Mouse (Mus musculus) embryonic facial prominence, embryonic 13.5 days (tissue): ENCODE measurements around the gene Top2a. TPM values are rescaled to one million over a fixed set of nuclear protein-coding genes. Genes with fewer than 3 reads are reported as not detected.
A peak's percentile ranks its signal among the peaks of the same experiment; 100 is the strongest.

Source experiments
- ATAC-seq: fragments of 200-750 bp; cut with Nextera tagmentation; 2 replicates; pipeline ENCODE4 v1.8.0; 2017; ENCODE audit warnings: low read depth; ENCODE audit not compliant: insufficient number of reproducible peaks, insufficient read depth, low FRiP score, low TSS enrichment
- H3K27ac ChIP-seq: fragments of 300-500 bp; sonication (generic); 2 replicates; pipeline ENCODE4 v1.5.1; 2015; ENCODE audit warnings: moderate library complexity, mild to moderate bottlenecking, inconsistent platforms
- H3K27me3 ChIP-seq: fragments of 300-500 bp; sonication (generic); 2 replicates; pipeline ENCODE4 v1.6.1; 2015; ENCODE audit warnings: mild to moderate bottlenecking, inconsistent platforms
- H3K36me3 ChIP-seq: fragments of 300-500 bp; sonication (generic); 2 replicates; pipeline ENCODE4 v1.6.1; 2015; ENCODE audit warnings: mild to moderate bottlenecking, inconsistent platforms
- H3K4me1 ChIP-seq: fragments of 300-500 bp; sonication (generic); 2 replicates; pipeline ENCODE4 v1.6.1; 2015; ENCODE audit warnings: inconsistent platforms
- H3K4me2 ChIP-seq: fragments of 300-500 bp; sonication (generic); 2 replicates; pipeline ENCODE4 v1.6.1; 2015; ENCODE audit warnings: moderate library complexity, mild to moderate bottlenecking, inconsistent platforms
- H3K4me3 ChIP-seq: fragments of 300-500 bp; sonication (generic); 2 replicates; pipeline ENCODE4 v1.5.1; 2015; ENCODE audit warnings: mild to moderate bottlenecking, inconsistent platforms
- H3K9ac ChIP-seq: fragments of 300-500 bp; sonication (generic); 2 replicates; pipeline ENCODE4 v1.6.1; 2015; ENCODE audit warnings: mild to moderate bottlenecking, inconsistent platforms
- H3K9me3 ChIP-seq: fragments of 300-500 bp; sonication (generic); 2 replicates; pipeline ENCODE4 v1.6.1; 2016; ENCODE audit warnings: inconsistent platforms
- WGBS: fragments of 180-500 bp; shearing (Covaris S2); methylation state at CpG from one replicate; pipeline ENCODE4 v1.1.7; 2015; ENCODE audit warnings: mixed read lengths; 5-methylcytosine and 5-hydroxymethylcytosine counted together
- polyA plus RNA-seq: library from polyadenylated mRNA; unstranded; fragments of >200 nt; fragmentation: Nextera tagmentation; extraction: Ambion mirVana; gene quantifications from 2 replicates; pipeline ENCODE4 v1.2.1, GENCODE M21; 2015

Gene Top2a
- polyA plus RNA-seq, 1 experiment from 2014 or later: 272 TPM

DNA sequence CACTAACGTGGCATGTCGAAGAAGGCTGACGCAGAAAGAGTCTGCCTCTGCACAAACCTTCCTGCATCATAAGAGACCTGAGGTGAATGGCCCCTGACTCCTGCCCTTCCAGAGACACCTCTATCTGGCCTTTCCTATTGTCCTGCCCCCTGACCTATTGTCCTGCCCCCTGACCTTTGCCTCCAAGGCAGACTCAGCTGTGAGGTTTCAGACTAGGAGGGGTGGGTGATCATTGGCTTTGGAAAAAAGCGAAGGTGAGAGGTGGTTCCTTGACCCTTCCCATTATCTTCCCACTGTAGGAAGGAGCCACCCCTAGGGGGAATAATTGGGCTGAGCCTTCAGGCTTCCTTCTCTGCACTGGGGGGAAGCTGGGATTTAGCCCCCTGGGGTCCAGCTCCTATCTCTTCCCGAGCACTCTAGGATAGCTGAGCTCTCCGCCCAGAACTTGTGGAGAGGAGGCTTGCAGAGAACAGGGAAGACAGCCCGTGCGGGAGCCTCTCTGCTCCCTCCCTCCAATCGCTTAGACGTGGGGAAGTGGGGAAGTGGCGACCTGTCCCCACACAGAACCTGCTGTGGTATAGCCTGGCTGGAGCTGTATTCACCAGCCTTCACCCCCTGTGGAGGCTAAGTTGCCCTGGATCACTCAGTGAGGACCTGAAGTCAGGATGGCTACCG lies 61.4 kb downstream of the Top2a start:
- H3K36me3 ChIP-seq: peaks cover 23% of the 10 kb centered on the region
- no peaks in the 10 kb centered on the region for H3K9me3 ChIP-seq
- H3K4me3 ChIP-seq: peak overlapping the region; percentile 58
- peak overlapping the region; percentile 96 for H3K4me2 ChIP-seq
- no peak for ATAC-seq
- H3K4me1 ChIP-seq: peaks cover 92% of the 10 kb centered on the region
- 16% methylated on average over 12 of the region's 12 CpGs for WGBS
- no peaks in the 10 kb centered on the region for H3K27me3 ChIP-seq
- H3K9ac ChIP-seq: peak overlapping the region; percentile 72
- H3K27ac ChIP-seq: peak overlapping the region; percentile 90

GRCm38 (mm10) chr11:98961766-98962165 lies 62.2 kb downstream of the Top2a start:
- WGBS: 8% methylated on average over 8 of the region's 8 CpGs
- ATAC-seq: no peak
- Histone ChIP-seq H3K9ac (peak overlapping the region; percentile 72), H3K4me1 (peaks cover 84% of the 10 kb centered on the region), H3K4me3 (peak overlapping the region; percentile 58), H3K27me3 (no peaks in the 10 kb centered on the region), H3K4me2 (peak overlapping the region; percentile 96), H3K27ac (peak overlapping the region; percentile 90; the same call in 1 of the 2 replicates), H3K36me3 (peaks cover 25% of the 10 kb centered on the region), H3K9me3 (no peaks in the 10 kb centered on the region)

DNA sequence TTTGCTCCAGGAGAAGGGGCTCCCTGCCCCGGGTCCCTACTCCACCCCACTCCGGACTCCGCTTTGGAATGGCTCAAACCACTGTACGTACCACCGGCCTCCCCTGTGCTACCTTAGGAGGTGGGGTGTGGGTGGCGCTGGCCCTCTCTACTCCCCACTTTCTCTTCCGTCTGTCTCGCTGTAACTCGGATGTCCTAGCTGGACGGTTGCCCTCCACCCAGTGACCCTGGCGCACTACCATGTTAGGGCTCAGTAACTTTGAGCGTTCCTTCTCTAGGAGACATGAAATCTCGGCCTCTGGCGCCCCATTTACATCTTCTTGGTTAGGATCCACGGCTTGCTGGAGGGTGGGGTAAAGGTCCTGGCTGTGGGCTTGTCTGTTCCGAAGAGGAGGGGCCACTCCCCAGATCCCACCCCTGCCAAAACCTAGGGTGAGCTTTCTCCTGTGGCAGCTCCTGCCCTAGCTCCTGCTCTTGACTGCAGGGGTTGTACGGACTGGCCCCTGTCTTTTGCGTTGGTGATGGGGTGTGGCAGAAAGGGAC lies 62.9 kb downstream of the Top2a start:
- Histone ChIP-seq H3K27me3 (no peaks in the 10 kb centered on the region), H3K36me3 (peaks cover 25% of the 10 kb centered on the region), H3K4me3 (peak overlapping the region; percentile 58), H3K4me2 (peak overlapping the region; percentile 96), H3K4me1 (peaks cover 78% of the 10 kb centered on the region), H3K27ac (peak overlapping the region; percentile 69), H3K9me3 (no peaks in the 10 kb centered on the region), H3K9ac (peak overlapping the region; percentile 72)
- 8% methylated on average over 18 of the region's 18 CpGs for WGBS
- no peak for ATAC-seq

GRCm38 (mm10) chr11:98960313-98960906 lies 63.6 kb downstream of the Top2a start:
- Histone ChIP-seq H3K36me3 (peaks cover 27% of the 10 kb centered on the region), H3K4me1 (peaks cover 76% of the 10 kb centered on the region), H3K27ac (peak overlapping the region; percentile 69), H3K27me3 (no peaks in the 10 kb centered on the region), H3K9ac (peak overlapping the region; percentile 72), H3K4me2 (peak overlapping the region; percentile 96), H3K9me3 (no peaks in the 10 kb centered on the region), H3K4me3 (peak overlapping the region; percentile 58)
- WGBS: under 1% methylated on average over 51 of the region's 53 CpGs
- no peak for ATAC-seq

DNA sequence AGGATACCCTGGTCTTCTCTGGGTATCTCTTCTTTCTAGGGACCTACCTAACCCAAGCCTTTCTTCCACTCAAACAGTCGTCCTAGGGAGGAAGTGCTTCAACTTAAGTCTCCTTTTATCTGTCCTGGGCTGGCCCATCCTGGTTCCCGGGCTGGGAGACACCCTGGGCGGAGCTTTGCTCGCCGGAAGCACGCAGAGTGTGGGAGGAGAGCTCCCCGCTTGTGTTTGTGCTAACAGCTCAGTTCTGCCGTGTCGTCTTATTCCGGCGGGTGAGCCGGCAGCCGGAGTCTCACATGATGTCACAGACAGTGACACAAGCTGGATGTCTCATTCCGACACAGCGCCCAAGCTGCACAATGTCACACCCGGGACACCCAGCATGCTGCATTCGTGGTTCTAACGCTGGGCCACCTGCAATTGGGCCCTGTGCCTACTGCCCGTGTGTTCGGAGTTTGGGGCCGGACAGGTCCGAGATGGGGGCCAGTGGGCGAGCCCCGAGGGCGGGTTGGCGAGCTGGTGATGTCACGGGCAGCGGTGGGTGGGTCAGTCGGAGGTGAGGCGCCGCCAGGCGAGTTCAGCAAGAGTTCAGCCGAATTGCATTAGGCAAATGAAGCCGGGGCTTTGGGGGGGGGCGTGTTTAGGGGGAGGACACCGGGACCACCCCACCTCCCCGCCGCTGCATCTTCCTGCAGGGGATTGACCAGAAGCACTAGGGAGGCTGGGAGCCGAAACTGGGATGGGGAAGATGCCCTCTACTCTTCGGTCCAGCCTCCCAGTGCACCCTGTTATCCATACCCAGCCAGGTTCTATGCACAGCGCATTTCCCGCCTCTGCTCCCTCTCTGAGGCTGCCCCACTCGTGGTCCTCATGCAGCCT lies 64.3 kb downstream of the Top2a start:
- Histone ChIP-seq H3K36me3 (peaks cover 27% of the 10 kb centered on the region), H3K9ac (peak overlapping the region; percentile 72), H3K4me1 (peaks cover 76% of the 10 kb centered on the region), H3K4me2 (peak overlapping the region; percentile 96), H3K4me3 (peak overlapping the region; percentile 58), H3K9me3 (no peaks in the 10 kb centered on the region), H3K27me3 (no peaks in the 10 kb centered on the region), H3K27ac (peak overlapping the region; percentile 69)
- ATAC-seq: no peak
- under 1% methylated on average over 43 of the region's 43 CpGs for WGBS

DNA sequence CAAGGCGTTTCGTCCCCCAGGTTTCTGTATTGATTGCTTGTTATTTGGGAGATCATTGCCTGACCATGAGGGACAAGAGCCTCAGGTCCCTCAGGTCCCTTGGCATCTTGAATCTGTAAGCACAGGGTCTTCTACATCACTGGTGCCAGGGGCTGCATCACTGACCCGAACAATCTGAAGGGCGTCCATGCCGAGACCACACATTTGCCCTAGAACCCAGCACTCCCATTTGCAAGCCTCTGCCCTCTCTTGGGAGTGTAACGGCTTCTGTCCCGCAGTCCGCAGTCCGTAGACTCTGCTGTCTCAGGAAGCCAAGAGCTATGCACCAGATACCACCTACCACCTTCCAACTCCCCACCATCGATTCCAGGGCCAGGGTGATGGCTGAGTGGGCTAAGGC lies 67.6 kb downstream of the Top2a start:
- H3K27me3 ChIP-seq: no peaks in the 10 kb centered on the region
- H3K9ac ChIP-seq: no peak overlapping the region
- H3K36me3 ChIP-seq: peaks cover 39% of the 10 kb centered on the region
- H3K4me2 ChIP-seq: no peak overlapping the region
- H3K4me1 ChIP-seq: peaks cover 73% of the 10 kb centered on the region
- no peak overlapping the region for H3K27ac ChIP-seq
- H3K4me3 ChIP-seq: no peak overlapping the region
- WGBS: 79% methylated on average over 10 of the region's 10 CpGs
- H3K9me3 ChIP-seq: no peaks in the 10 kb centered on the region
- ATAC-seq: no peak

GRCm38 (mm10) chr11:98955707-98956235 lies 68.2 kb downstream of the Top2a start:
- H3K4me2 ChIP-seq: no peak overlapping the region
- H3K27ac ChIP-seq: peak overlapping the region; percentile 39; the same call in 1 of the 2 replicates
- WGBS: 38% methylated on average over 7 of the region's 7 CpGs
- H3K9ac ChIP-seq: no peak overlapping the region
- H3K4me1 ChIP-seq: peaks cover 73% of the 10 kb centered on the region
- no peaks in the 10 kb centered on the region for H3K9me3 ChIP-seq
- peaks cover 45% of the 10 kb centered on the region for H3K36me3 ChIP-seq
- H3K27me3 ChIP-seq: no peaks in the 10 kb centered on the region
- no peak overlapping the region for H3K4me3 ChIP-seq
- no peak for ATAC-seq

DNA sequence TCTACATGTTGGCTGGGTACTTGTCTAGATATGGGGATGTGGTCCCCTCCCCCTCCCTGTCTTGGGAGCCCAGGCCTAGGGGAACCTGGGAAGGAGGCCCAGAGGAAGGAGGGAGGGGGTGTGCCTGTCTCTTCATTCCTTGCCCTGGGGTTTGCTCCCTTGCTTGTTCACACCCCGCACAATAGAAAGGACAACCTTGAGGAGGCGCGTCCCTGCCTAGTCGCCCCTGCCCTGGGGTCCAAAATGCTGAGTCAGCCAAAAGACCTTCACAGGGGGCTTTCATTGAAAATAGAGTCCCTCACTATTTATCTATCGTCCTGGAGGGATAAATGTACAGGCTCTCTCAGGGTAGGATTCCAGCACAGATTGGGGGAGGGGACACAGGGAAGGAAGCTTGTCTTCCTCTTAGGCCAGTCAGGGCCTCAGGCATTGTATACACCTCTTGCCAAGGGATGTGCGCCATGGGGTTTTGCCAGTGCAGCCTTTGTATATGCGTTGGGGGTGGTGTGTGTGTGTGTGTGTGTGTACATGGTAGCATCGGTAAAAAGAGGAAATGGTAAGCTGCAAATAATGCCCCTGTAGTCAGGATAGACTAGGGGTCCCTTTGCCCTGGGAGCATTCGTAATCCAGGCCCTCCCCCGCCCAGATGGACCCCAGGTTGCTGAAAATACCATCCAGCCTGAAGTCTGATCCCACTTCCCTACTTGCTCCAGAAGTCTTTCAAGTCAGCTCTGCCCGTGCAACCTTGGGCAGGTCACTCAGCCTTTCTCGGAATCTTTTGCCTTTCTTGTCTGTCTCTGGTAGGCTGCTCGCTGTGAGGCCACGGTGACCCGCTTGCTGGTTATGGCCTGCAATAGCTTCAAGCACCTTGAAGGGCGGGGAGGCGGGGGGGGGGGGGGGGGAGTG lies 68.9 kb downstream of the Top2a start:
- H3K27ac ChIP-seq: peak overlapping the region; percentile 75
- 13% methylated on average over 17 of the region's 17 CpGs for WGBS
- peak overlapping the region; percentile 1; the same call in 1 of the 2 replicates for H3K4me3 ChIP-seq
- peaks cover 52% of the 10 kb centered on the region for H3K36me3 ChIP-seq
- H3K27me3 ChIP-seq: no peaks in the 10 kb centered on the region
- no peak for ATAC-seq
- peak overlapping the region; percentile 35 for H3K4me2 ChIP-seq
- 0 out of 2 replicates have a peak overlapping the region, but pooled peaks have one; percentile 46 for H3K9ac ChIP-seq
- no peaks in the 10 kb centered on the region for H3K9me3 ChIP-seq
- peaks cover 74% of the 10 kb centered on the region for H3K4me1 ChIP-seq

DNA sequence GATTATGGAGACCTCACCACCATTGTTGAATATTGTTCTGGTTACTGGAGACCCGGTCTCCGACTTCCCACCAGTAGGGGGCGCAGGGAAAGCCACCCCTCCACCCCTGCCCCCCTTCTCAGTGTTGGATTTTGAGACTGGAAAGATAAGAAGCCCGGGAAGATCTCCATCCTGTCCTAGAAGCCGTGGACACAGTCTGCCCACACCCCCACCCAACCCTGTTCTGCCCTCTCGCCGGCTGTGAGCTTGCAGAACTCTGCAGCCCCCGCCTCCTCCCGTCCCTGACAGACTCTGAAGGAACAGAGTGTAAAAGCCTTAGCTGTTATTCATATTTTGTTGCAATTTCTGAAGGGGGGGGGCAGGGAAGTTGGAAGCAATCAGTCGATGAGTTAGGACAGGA lies 69.6 kb downstream of the Top2a start:
- Histone ChIP-seq H3K9ac (0 out of 2 replicates have a peak overlapping the region, but pooled peaks have one; percentile 46), H3K27me3 (no peaks in the 10 kb centered on the region), H3K36me3 (peaks cover 57% of the 10 kb centered on the region), H3K9me3 (no peaks in the 10 kb centered on the region), H3K27ac (peak overlapping the region; percentile 75), H3K4me2 (peak overlapping the region; percentile 35), H3K4me1 (peaks cover 74% of the 10 kb centered on the region), H3K4me3 (peak overlapping the region; percentile 1; the same call in 1 of the 2 replicates)
- 5% methylated on average over 10 of the region's 10 CpGs for WGBS
- ATAC-seq: no peak

- Histone ChIP-seq H3K9me3 (no peaks in the 10 kb centered on the region), H3K9ac (0 out of 2 replicates have a peak overlapping the region, but pooled peaks have one; percentile 46), H3K27me3 (no peaks in the 10 kb centered on the region), H3K4me2 (peak overlapping the region; percentile 35; the same call in 1 of the 2 replicates), H3K4me3 (no peak overlapping the region), H3K36me3 (peaks cover 57% of the 10 kb centered on the region), H3K4me1 (peaks cover 74% of the 10 kb centered on the region), H3K27ac (peak overlapping the region; percentile 75)
- WGBS: 28% methylated on average over 13 of the region's 13 CpGs
- no peak for ATAC-seq
Observed at GRCm38 (mm10) chr11:98953835-98954320, 70.1 kb downstream of the Top2a start.
